Mouse (Mus musculus) lung, embryonic 14.5 days (tissue): ENCODE measurements at regions not wholly inside any gene's neighbourhood (a gene's known extent, or its start where the extent isn't known, plus 50 kb on each side); places are given as distances from the start of the nearest gene placed in this dataset.
"Not testable (repeated sequence)": the region's sequence is repeated elsewhere in the genome, so short reads cannot be mapped to it uniquely, and the experiment has no call there.

Source experiments
- ATAC-seq: fragments of 200-750 bp; cut with Nextera tagmentation; 2 replicates; pipeline ENCODE4 v1.8.0; 2017; ENCODE audit warnings: mild to moderate bottlenecking, moderate TSS enrichment, moderate library complexity; ENCODE audit not compliant: insufficient read depth
- DNase-seq: peaks from one replicate; pipeline ENCODE4 v3.0.0-alpha.2; 2015
- H3K27ac ChIP-seq: fragments of 300-500 bp; sonication (generic); 2 replicates; pipeline ENCODE4 v1.5.1; 2014; ENCODE audit warnings: low read depth, mild to moderate bottlenecking, moderate library complexity
- H3K27me3 ChIP-seq: fragments of 300-500 bp; sonication (generic); 2 replicates; pipeline ENCODE4 v1.6.1; 2014; ENCODE audit warnings: low read length, control low read depth; ENCODE audit not compliant: insufficient read depth
- H3K36me3 ChIP-seq: fragments of 300-500 bp; sonication (generic); 2 replicates; pipeline ENCODE4 v1.6.1; 2014; ENCODE audit warnings: control low read depth; ENCODE audit not compliant: insufficient read depth
- H3K4me1 ChIP-seq: fragments of 300-500 bp; sonication (generic); 2 replicates; pipeline ENCODE4 v1.6.1; 2014; ENCODE audit warnings: antibody characterized with exemption, control low read depth; ENCODE audit not compliant: insufficient read depth
- H3K4me2 ChIP-seq: fragments of 300-500 bp; sonication (generic); 2 replicates; pipeline ENCODE4 v1.6.1; 2014; ENCODE audit warnings: mild to moderate bottlenecking
- H3K4me3 ChIP-seq: fragments of 300-500 bp; sonication (generic); 2 replicates; pipeline ENCODE4 v1.5.1; 2014; ENCODE audit warnings: low read depth, low read length
- H3K9ac ChIP-seq: fragments of 300-500 bp; sonication (generic); 2 replicates; pipeline ENCODE4 v1.6.1; 2014
- H3K9me3 ChIP-seq: fragments of 300-500 bp; sonication (generic); 2 replicates; pipeline ENCODE4 v1.6.1; 2016; ENCODE audit warnings: low read depth, low read length, control low read depth
- CTCF ChIP-seq: IDR thresholded peaks from 2 replicates; pipeline ENCODE4 v1.5.1; 2016; ENCODE audit warnings: antibody characterized with exemption, low read depth
- WGBS: fragments of 180-500 bp; shearing (Covaris S2); extraction: QIAGEN DNeasy Blood & Tissue Kit; methylation state at CpG from one replicate; pipeline ENCODE4 v1.1.7; 2014; 5-methylcytosine and 5-hydroxymethylcytosine counted together

GRCm38 (mm10) chr16:9016762-9017086 is 186.8 kb downstream of the 1810013L24Rik start:
- Histone ChIP-seq H3K4me1 (no peaks in the 10 kb centered on the region), H3K4me3 (no peak overlapping the region), H3K9ac (no peak overlapping the region), H3K36me3 (no peaks in the 10 kb centered on the region), H3K27me3 (no peaks in the 10 kb centered on the region), H3K4me2 (peak overlapping the region; percentile 41; the same call in 1 of the 2 replicates), H3K9me3 (no peaks in the 10 kb centered on the region), H3K27ac (no peak overlapping the region)
- DNase-seq (peak; percentile 35), ATAC-seq (peak; percentile 54; the same call in 1 of the 2 replicates)
- WGBS: 69% methylated on average over 7 of the region's 7 CpGs
- TF ChIP-seq CTCF: no peak

DNA sequence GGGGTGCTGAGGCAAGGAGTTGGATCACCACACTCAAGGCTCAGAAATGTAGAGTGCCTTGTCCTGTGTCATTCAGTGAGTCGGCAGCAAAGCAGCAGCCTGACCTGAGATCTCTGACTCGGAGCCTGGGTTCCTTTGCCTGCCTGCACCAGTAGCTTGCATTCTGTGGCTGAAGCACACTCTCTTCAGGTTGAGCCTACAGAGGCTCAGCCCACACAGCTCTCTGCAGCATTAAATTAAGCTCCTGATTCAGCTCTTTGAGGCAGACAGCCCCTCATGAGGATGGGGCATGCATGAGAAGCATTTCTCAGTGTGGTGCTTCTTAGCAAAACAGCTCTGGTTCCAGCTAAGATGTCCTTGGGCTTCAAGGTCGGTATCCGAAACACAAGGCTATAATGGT is 200.8 kb downstream of the 1810013L24Rik start:
- WGBS: 80% methylated on average over 4 of the region's 4 CpGs
- Histone ChIP-seq H3K36me3 (no peaks in the 10 kb centered on the region), H3K9me3 (no peaks in the 10 kb centered on the region), H3K27me3 (no peaks in the 10 kb centered on the region), H3K4me3 (no peak overlapping the region), H3K4me1 (no peaks in the 10 kb centered on the region), H3K9ac (no peak overlapping the region), H3K4me2 (no peak overlapping the region), H3K27ac (no peak overlapping the region)
- DNase-seq: no peak
- no peak for TF ChIP-seq CTCF
- no peak for ATAC-seq

DNA sequence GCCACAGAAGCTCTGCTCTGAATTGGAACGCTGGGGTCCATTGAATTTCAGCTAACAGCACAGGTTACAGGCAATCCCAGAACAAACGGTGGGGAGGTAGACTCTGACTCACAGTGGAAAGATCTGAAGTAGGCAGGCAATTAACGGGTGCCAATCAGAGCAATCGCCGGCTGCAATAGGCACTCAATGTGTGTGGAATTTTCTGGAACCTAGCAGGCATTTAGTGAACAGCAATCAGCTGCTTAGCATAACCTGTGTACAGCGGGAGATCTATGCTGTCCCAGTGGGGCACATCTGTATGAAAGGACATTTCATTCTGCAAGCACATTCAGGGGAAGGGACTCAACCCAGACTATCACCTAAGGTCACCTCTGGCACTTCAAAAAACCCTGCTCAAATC is 213.4 kb downstream of the 1810013L24Rik start:
- WGBS: 75% methylated on average over 6 of the region's 6 CpGs
- no peak for ATAC-seq
- no peak overlapping the region for H3K4me2 ChIP-seq
- H3K36me3 ChIP-seq: no peaks in the 10 kb centered on the region
- no peaks in the 10 kb centered on the region for H3K4me1 ChIP-seq
- DNase-seq: no peak
- no peak overlapping the region for H3K4me3 ChIP-seq
- no peak overlapping the region for H3K9ac ChIP-seq
- no peaks in the 10 kb centered on the region for H3K27me3 ChIP-seq
- no peak for TF ChIP-seq CTCF
- H3K27ac ChIP-seq: no peak overlapping the region
- H3K9me3 ChIP-seq: no peaks in the 10 kb centered on the region

- Histone ChIP-seq H3K36me3 (no peaks in the 10 kb centered on the region), H3K27ac (no peak overlapping the region), H3K4me1 (no peaks in the 10 kb centered on the region), H3K9ac (no peak overlapping the region), H3K4me3 (no peak overlapping the region), H3K4me2 (no peak overlapping the region), H3K9me3 (no peaks in the 10 kb centered on the region), H3K27me3 (no peaks in the 10 kb centered on the region)
- 70% methylated on average over 2 of the region's 2 CpGs for WGBS
- no peak for TF ChIP-seq CTCF
- DNase-seq: no peak
- no peak for ATAC-seq
Observed at GRCm38 (mm10) chr16:9046864-9047263, 217.0 kb downstream of the 1810013L24Rik start.

- H3K9ac ChIP-seq: no peak overlapping the region
- H3K27ac ChIP-seq: no peak overlapping the region
- no peaks in the 10 kb centered on the region for H3K9me3 ChIP-seq
- DNase-seq (no peak), ATAC-seq (no peak)
- no peaks in the 10 kb centered on the region for H3K36me3 ChIP-seq
- no peaks in the 10 kb centered on the region for H3K27me3 ChIP-seq
- WGBS: 41% methylated on average over 4 of the region's 4 CpGs
- H3K4me3 ChIP-seq: no peak overlapping the region
- no peaks in the 10 kb centered on the region for H3K4me1 ChIP-seq
- TF ChIP-seq CTCF: no peak
- no peak overlapping the region for H3K4me2 ChIP-seq
Observed at GRCm38 (mm10) chr16:9054415-9054814, 224.5 kb downstream of the 1810013L24Rik start.

DNA sequence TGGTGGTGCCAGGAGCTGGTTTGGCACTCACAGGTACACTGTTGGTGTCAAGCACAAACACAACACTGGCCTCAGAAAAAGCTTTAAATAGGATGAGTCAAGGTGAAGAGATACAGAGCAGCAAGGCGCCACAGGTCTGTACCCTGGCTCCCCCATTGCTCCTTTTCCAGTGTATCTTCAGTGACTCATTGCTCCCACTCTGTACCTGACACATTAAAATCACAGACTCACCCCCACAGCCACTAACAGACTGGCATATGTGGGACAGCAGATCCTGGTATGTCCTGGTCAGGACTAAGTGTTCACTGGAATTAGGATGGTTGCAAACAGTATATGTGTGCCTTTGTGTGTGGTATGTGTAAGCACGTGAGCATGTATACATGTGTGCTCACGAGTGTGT is 226.5 kb downstream of the 1810013L24Rik start:
- Histone ChIP-seq H3K4me3 (no peak overlapping the region), H3K9me3 (no peaks in the 10 kb centered on the region), H3K9ac (no peak overlapping the region), H3K27ac (no peak overlapping the region), H3K4me2 (no peak overlapping the region), H3K4me1 (no peaks in the 10 kb centered on the region), H3K27me3 (no peaks in the 10 kb centered on the region), H3K36me3 (no peaks in the 10 kb centered on the region)
- no peak for TF ChIP-seq CTCF
- no peak for ATAC-seq
- DNase-seq: no peak
- 72% methylated on average over 3 of the region's 3 CpGs for WGBS

GRCm38 (mm10) chr16:9071526-9071925 is 241.6 kb downstream of the 1810013L24Rik start:
- no peaks in the 10 kb centered on the region for H3K9me3 ChIP-seq
- H3K4me2 ChIP-seq: no peak overlapping the region
- H3K4me1 ChIP-seq: no peaks in the 10 kb centered on the region
- no peak for ATAC-seq
- no peaks in the 10 kb centered on the region for H3K27me3 ChIP-seq
- no peaks in the 10 kb centered on the region for H3K36me3 ChIP-seq
- H3K27ac ChIP-seq: no peak overlapping the region
- DNase-seq: no peak
- TF ChIP-seq CTCF: no peak
- 90% methylated on average over 4 of the region's 4 CpGs for WGBS
- no peak overlapping the region for H3K4me3 ChIP-seq
- no peak overlapping the region for H3K9ac ChIP-seq

DNA sequence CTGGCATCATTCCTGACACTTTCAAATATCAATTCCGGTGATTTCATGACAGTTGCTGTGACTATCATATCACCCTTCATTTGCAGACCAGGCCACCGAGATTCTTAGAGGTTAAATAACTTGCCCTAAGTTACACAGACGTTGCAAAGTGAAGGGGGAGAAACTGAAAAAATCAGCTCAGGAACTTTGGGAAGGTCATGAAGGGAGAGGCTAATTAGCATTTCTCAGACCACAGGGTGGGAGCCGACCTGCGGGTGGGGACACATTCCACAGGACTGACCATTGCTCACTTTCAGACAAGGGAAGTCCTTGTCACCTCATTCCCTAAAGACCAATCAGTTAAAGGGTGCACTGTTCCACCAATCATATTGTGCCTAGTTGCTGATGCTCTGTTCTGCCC is 242.1 kb downstream of the 1810013L24Rik start:
- not testable (repeated sequence) for ATAC-seq, H3K4me3 ChIP-seq

More for the DNA sequence above, 242.1 kb downstream of the 1810013L24Rik start:
- not testable (repeated sequence) for DNase-seq, H3K36me3 ChIP-seq, H3K27me3 ChIP-seq, H3K27ac ChIP-seq, H3K9me3 ChIP-seq, H3K4me2 ChIP-seq, H3K9ac ChIP-seq, H3K4me1 ChIP-seq
- WGBS: 73% methylated on average over 5 of the region's 5 CpGs
